Mouse (Mus musculus) CD8-positive naive resting alpha-beta T cell, adult 57 days (primary cell): ENCODE measurements around the gene Cfap97d1. TPM values are rescaled to one million over a fixed set of nuclear protein-coding genes. Genes with fewer than 3 reads are reported as not detected.

ENCODE experiments used
- total RNA-seq: library from RNA; stranded (reverse); gene quantifications from one replicate; pipeline ENCODE4 v1.2.4, GENCODE M21; 2023

Gene Cfap97d1
- not detected for total RNA-seq

DNA sequence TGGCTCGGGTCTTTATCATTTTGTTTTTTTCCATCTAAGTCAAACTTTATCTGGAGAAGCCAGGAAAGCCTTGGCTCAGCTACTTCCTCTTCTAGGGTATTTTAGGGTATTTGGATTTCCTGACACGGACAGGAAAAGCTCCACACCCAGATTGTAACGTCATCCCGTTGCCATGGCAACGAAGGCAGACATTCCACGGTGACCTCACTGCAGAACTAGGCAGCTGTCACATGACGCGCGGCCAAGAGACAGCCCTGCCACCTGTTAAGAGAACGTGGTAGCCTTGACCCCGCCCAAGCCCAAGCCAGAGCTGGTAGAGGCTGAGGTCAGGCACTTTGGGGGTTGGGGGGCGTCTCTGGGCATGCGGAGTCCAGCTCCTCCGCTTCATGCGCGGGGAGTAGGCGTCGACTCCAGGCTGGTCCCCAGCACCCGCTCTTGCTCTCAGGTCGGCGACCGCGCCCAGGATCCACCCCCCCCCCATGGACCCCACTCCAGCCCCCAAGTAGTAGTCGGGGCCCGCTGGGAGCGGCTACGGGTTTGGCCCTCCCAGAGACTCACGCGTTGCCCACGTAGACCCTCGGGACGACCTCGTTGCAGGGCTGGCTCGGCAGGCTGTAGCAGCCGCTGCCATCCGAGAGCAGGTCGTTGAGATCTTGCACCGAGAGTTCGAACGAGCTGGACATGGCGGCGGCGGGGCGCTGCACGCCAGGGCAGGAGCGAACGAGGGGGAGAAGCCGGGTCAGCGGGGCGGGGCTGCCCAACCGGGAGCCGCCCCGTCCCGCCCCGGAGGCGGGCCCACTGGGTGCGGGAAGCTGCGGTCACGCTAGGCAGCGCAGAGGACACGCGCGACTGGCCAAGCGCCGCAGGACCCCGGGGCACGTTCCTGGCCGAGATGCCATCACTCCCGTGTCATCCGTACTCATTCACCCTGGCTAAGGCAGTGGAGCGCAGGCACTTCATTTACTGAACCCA is at the start of gene Cfap97d1:
Gene Cfap97d1, plus strand, starts transcription at position 226 of the 972 bp plus-strand sequence.

GRCm38 (mm10) chr11:101966965-101967614 is 17.0 kb upstream of the Cfap97d1 start, which contains the start of gene Sost:
Sost (minus strand) TSS chr11:101967015.

DNA sequence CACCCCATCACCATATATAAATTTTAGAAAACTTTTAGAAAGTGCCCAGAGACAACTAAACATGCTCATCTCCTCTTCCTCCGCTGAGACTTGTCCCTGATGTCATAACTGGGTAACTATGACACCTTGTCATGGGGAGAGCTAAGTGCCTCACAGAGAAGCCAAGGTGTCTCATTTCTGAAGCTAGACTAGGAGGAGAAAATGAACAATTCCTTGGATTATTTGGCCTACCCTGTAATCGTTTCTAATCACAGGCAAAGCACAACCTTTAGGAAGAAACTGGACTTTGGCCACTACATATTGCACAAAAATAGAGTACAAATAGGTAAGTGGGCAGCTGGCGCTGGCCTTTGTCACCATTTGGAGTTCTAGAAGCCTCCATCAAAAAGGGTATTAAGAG is 2.8 kb downstream of the Cfap97d1 start, which contains the start of gene Dusp3:
Gene Dusp3, minus strand, starts transcription at position 101 of the 400 bp plus-strand sequence.

DNA sequence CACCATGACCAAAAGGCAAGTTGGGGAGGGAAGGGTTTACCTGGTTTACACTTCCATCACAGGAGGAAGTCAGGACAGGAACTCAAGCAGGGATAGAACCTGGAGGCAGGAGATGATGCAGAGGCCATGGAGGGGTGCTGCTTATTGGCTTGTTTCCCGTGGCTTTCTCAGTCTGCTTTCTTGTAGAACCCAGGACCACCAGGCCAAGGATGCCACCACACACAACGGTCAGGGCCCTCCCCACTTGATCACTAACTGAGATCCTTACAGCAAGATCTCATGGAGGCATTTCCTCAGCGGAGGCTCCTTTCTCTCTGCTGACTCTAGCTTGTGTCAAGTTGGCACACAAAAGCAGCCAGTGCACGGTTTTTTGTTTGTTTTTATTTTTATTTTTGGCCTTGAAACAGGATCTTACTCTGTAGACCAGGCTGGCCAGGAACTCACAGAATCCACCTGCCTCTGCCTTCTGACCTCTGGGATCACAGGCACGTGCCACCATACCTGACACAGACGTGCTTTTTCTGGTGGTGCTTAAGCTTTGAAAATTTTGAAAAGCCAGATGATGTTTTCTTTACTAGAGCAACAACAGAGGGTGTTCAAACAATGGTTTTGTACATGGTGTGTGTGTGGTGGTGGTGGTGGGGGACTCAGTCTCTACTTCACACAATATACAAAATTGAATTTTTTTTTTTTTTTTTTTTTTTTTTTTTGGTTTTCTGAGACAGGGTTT is 44.2 kb downstream of the Cfap97d1 start, which contains the start of gene Mpp3:
Gene Mpp3, minus strand, starts transcription at position 375 of the 730 bp plus-strand sequence.

GRCm38 (mm10) chr11:102041350-102041949 is 57.4 kb downstream of the Cfap97d1 start, which contains the start of gene Cd300lg:
Cd300lg (plus strand) TSS chr11:102041509.

Other genes starting within 250 kb of the Cfap97d1 start
- gene Etv4, start 198.9 kb upstream of the Cfap97d1 start, total RNA-seq, result not detected
- not detected for gene Meox1, start 89.9 kb upstream of the Cfap97d1 start, total RNA-seq
- not detected for gene Sost, start 17.3 kb upstream of the Cfap97d1 start, total RNA-seq
- 2.5 TPM for gene Dusp3, start 2.7 kb downstream of the Cfap97d1 start, total RNA-seq
- gene Mpp3, start 44.2 kb downstream of the Cfap97d1 start, total RNA-seq, result not detected
- not detected for gene Cd300lg, start 57.2 kb downstream of the Cfap97d1 start, total RNA-seq
- not detected for gene Mpp2, start 104.2 kb downstream of the Cfap97d1 start, total RNA-seq
- not detected for gene Ppy, start 117.0 kb downstream of the Cfap97d1 start, total RNA-seq
- gene Pyy, start 123.6 kb downstream of the Cfap97d1 start, total RNA-seq, result not detected
- not detected for gene Nags, start 161.2 kb downstream of the Cfap97d1 start, total RNA-seq
- gene Tmem101, start 172.1 kb downstream of the Cfap97d1 start, total RNA-seq, result 7.1 TPM
- gene Lsm12, start 201.0 kb downstream of the Cfap97d1 start, total RNA-seq, result 44.3 TPM
- 28.6 TPM for gene G6pc3, start 205.3 kb downstream of the Cfap97d1 start, total RNA-seq
- 134 TPM for gene Hdac5, start 245.9 kb downstream of the Cfap97d1 start, total RNA-seq